Comparison of ENCODE assay signal across 15 mouse cellular contexts in genomic region chr7:25624851-25625250, GRCm38 (mm10). TPM values are rescaled to one million over a fixed set of nuclear protein-coding genes. Genes with fewer than 3 reads are reported as not detected.
DNase-seq lines count a peak whose midpoint lies in the region; ATAC-seq and TF ChIP-seq lines count a peak whose summit lies in the region.
"Had no signal": no experiment of that assay in that cellular context is flagged by ENCODE, and none has a peak within 500 bp of the region (broad histone marks: within the 10 kb centered on the region; RNA-seq: fewer than 3 reads in every experiment).

No protein-coding gene starts in this region.

- DNase-seq in thymus, postnatal 4 days: peak; percentile 15
- no peak for DNase-seq in thymus, postnatal 10 days (ENCODE audit: low spot score in 2 of 2)
- no peak for DNase-seq in frontal cortex, postnatal 36 days (ENCODE audit: low spot score in 2 of 2)
- no peak for DNase-seq in adipocyte (ENCODE audit: low spot score)
- DNase-seq: gastrocnemius, postnatal 36 days; kidney, adult 9 months; liver, embryonic 13.5 days; spleen, adult 18-20 months had no signal

- no peaks in the 10 kb centered on the region for H3K27me3 ChIP-seq in intestine, embryonic 15.5 days (replicated peaks)
- no peaks in the 10 kb centered on the region for H3K27me3 ChIP-seq in intestine, postnatal 0 days (replicated peaks; ENCODE audit: control insufficient read depth, insufficient read depth, low read length)
- no peaks in the 10 kb centered on the region for H3K27me3 ChIP-seq in heart, embryonic 16.5 days (ENCODE audit: control insufficient read depth, insufficient read depth, low read length)

- H3K27ac ChIP-seq in intestine, embryonic 15.5 days: 0 out of 2 replicates have a peak overlapping the region, but pooled peaks have one; percentile 40
- H3K27ac ChIP-seq in intestine, postnatal 0 days (ENCODE audit: low read depth, low read length): no peak overlapping the region
- H3K27ac ChIP-seq in heart, embryonic 16.5 days (ENCODE audit: low read length): peak overlapping the region; percentile 15
- H3K27ac ChIP-seq: forebrain, embryonic 10.5 days; hindbrain, embryonic 15.5 days; liver, embryonic 13.5 days; midbrain, embryonic 12.5 days; neural tube, embryonic 12.5 days had no signal

- no peak overlapping the region for H3K4me2 ChIP-seq in intestine, embryonic 15.5 days (replicated peaks)
- no peak overlapping the region for H3K4me2 ChIP-seq in intestine, postnatal 0 days (replicated peaks; ENCODE audit: low read depth)
- no peak overlapping the region for H3K4me2 ChIP-seq in heart, embryonic 16.5 days (ENCODE audit: low read depth, low read length)
- H3K4me2 ChIP-seq: hindbrain, embryonic 15.5 days; liver, embryonic 13.5 days; midbrain, embryonic 12.5 days; neural tube, embryonic 12.5 days had no signal

- no peak for ATAC-seq in intestine, embryonic 15.5 days
- ATAC-seq in intestine, postnatal 0 days: no peak
- ATAC-seq in heart, embryonic 16.5 days (replicated peaks; ENCODE audit: extremely low read depth, insufficient read depth, low FRiP score): no peak; the same call in 1 of the 2 replicates

- 67% methylated on average over 5 of the region's 5 CpGs for WGBS in intestine, embryonic 15.5 days
- 64% methylated on average over 5 of the region's 5 CpGs for WGBS in intestine, postnatal 0 days
- WGBS in heart, embryonic 16.5 days: 34% methylated on average over 5 of the region's 5 CpGs

- no peak overlapping the region for H3K9ac ChIP-seq in intestine, embryonic 15.5 days
- no peak overlapping the region for H3K9ac ChIP-seq in intestine, postnatal 0 days (ENCODE audit: low read depth, low read length)
- H3K9ac ChIP-seq in heart, embryonic 16.5 days (ENCODE audit: low read length): no peak overlapping the region
- H3K9ac ChIP-seq: hindbrain, embryonic 15.5 days; liver, embryonic 13.5 days; midbrain, embryonic 12.5 days; neural tube, embryonic 12.5 days had no signal

- peaks cover 29% of the 10 kb centered on the region for H3K4me1 ChIP-seq in intestine, embryonic 15.5 days (replicated peaks)
- peaks cover 7% of the 10 kb centered on the region; the same call in 1 of the 2 replicates for H3K4me1 ChIP-seq in intestine, postnatal 0 days (replicated peaks; ENCODE audit: control insufficient read depth, insufficient read depth, low read length)
- peaks cover 27% of the 10 kb centered on the region for H3K4me1 ChIP-seq in heart, embryonic 16.5 days (ENCODE audit: control insufficient read depth, insufficient read depth, low read length)

- no peak for TF ChIP-seq CTCF in intestine, postnatal 0 days (IDR thresholded peaks at IDR 0.05; ENCODE audit: low read depth)

- no peak overlapping the region for H3K4me3 ChIP-seq in intestine, embryonic 15.5 days (replicated peaks)
- no peak overlapping the region for H3K4me3 ChIP-seq in intestine, postnatal 0 days (ENCODE audit: low read depth, low read length)
- no peak overlapping the region for H3K4me3 ChIP-seq in heart, embryonic 16.5 days (ENCODE audit: low read length)
- H3K4me3 ChIP-seq: forebrain, embryonic 10.5 days; hindbrain, embryonic 15.5 days; liver, embryonic 13.5 days; midbrain, embryonic 12.5 days; neural tube, embryonic 12.5 days had no signal

- no peaks in the 10 kb centered on the region for H3K9me3 ChIP-seq in intestine, embryonic 15.5 days
- no peaks in the 10 kb centered on the region for H3K9me3 ChIP-seq in intestine, postnatal 0 days (ENCODE audit: control insufficient read depth)
- no peaks in the 10 kb centered on the region for H3K9me3 ChIP-seq in heart, embryonic 16.5 days (replicated peaks; ENCODE audit: control insufficient read depth, low read length)
- H3K9me3 ChIP-seq: forebrain, embryonic 10.5 days; hindbrain, embryonic 15.5 days; liver, embryonic 13.5 days; midbrain, embryonic 12.5 days; neural tube, embryonic 12.5 days had no signal

- H3K36me3 ChIP-seq in intestine, embryonic 15.5 days: peaks cover 7% of the 10 kb centered on the region; the same call in 1 of the 2 replicates
- peaks cover 47% of the 10 kb centered on the region for H3K36me3 ChIP-seq in intestine, postnatal 0 days (ENCODE audit: control insufficient read depth, insufficient read depth)
- H3K36me3 ChIP-seq in heart, embryonic 16.5 days (ENCODE audit: control insufficient read depth, insufficient read depth): peaks cover 25% of the 10 kb centered on the region
- H3K36me3 ChIP-seq: hindbrain, embryonic 15.5 days had no signal

RNA-seq across cellular contexts. Expression of gene B3gnt8, which starts 1.6 kb away (rescaled TPM):
- polyA plus RNA-seq in intestine, embryonic 15.5 days (2015; fragmentation: Nextera tagmentation; extraction: Ambion mirVana): 7.1 and 8.6 TPM in 2 replicates
- 3.4 and 3.5 TPM in 2 replicates for polyA plus RNA-seq in intestine, postnatal 0 days (2015; fragmentation: Nextera tagmentation; extraction: Ambion mirVana)
- 9.0 and 9.1 TPM in 2 replicates for polyA plus RNA-seq in heart, embryonic 16.5 days (2015; fragmentation: Nextera tagmentation; extraction: Ambion mirVana)

RNA-seq across cellular contexts. Expression of gene Dmac2, which starts 5.6 kb away (rescaled TPM):
- 38.4 and 43.4 TPM in 2 replicates for polyA plus RNA-seq in intestine, embryonic 15.5 days (2015; fragmentation: Nextera tagmentation; extraction: Ambion mirVana)
- polyA plus RNA-seq in intestine, postnatal 0 days (2015; fragmentation: Nextera tagmentation; extraction: Ambion mirVana): 29.0 and 32.6 TPM in 2 replicates
- polyA plus RNA-seq in heart, embryonic 16.5 days (2015; fragmentation: Nextera tagmentation; extraction: Ambion mirVana): 58.6 and 63.6 TPM in 2 replicates

RNA-seq across cellular contexts. Expression of gene Erich4, which starts 9.2 kb away (rescaled TPM):
- 13.3 and 19.0 TPM in 2 replicates for polyA plus RNA-seq in intestine, embryonic 15.5 days (2015; fragmentation: Nextera tagmentation; extraction: Ambion mirVana)
- polyA plus RNA-seq in intestine, postnatal 0 days (2015; fragmentation: Nextera tagmentation; extraction: Ambion mirVana): 117 and 135 TPM in 2 replicates
- 0.21 TPM in 1 of 2 replicates, not detected in the other for polyA plus RNA-seq in heart, embryonic 16.5 days (2015; fragmentation: Nextera tagmentation; extraction: Ambion mirVana)
- polyA plus RNA-seq: forebrain, embryonic 10.5 days; hindbrain, embryonic 15.5 days; midbrain, embryonic 12.5 days; neural tube, embryonic 12.5 days had no signal

RNA-seq across cellular contexts. Expression of gene Bckdha, which starts 33.9 kb away (rescaled TPM):
- polyA plus RNA-seq in intestine, embryonic 15.5 days (2015; fragmentation: Nextera tagmentation; extraction: Ambion mirVana): 44.7 and 49.2 TPM in 2 replicates
- polyA plus RNA-seq in intestine, postnatal 0 days (2015; fragmentation: Nextera tagmentation; extraction: Ambion mirVana): 39.8 and 44.3 TPM in 2 replicates
- 72.1 and 74.4 TPM in 2 replicates for polyA plus RNA-seq in heart, embryonic 16.5 days (2015; fragmentation: Nextera tagmentation; extraction: Ambion mirVana)

RNA-seq across cellular contexts. Expression of gene Exosc5, which starts 34.1 kb away (rescaled TPM):
- polyA plus RNA-seq in intestine, embryonic 15.5 days (2015; fragmentation: Nextera tagmentation; extraction: Ambion mirVana): 80.5 and 87.7 TPM in 2 replicates
- 50.4 and 52.7 TPM in 2 replicates for polyA plus RNA-seq in intestine, postnatal 0 days (2015; fragmentation: Nextera tagmentation; extraction: Ambion mirVana)
- polyA plus RNA-seq in heart, embryonic 16.5 days (2015; fragmentation: Nextera tagmentation; extraction: Ambion mirVana): 42.5 and 44.6 TPM in 2 replicates

Comparison
In these comparisons a context has a peak if more than half of its experiments do, and no peak if none do; other contexts are left out.
1. RNA of gene Erich4, which starts 9.2 kb away (polyA plus RNA-seq): 117 to 135 TPM in intestine, postnatal 0 days and 13.3 to 19.0 TPM in intestine, embryonic 15.5 days; 0.21 TPM in heart, embryonic 16.5 days; every median in the first group is over 10 times any median in the second.